Mouse (Mus musculus) G1E-ER4 (cell line): Measurements from ENCODE around the gene Hist1h2aa. TPM values are rescaled to one million over a fixed set of nuclear protein-coding genes. Genes with fewer than 3 reads are reported as not detected.
A peak's percentile ranks its signal among the peaks of the same experiment; 100 is the strongest.

Experiments used
- GATA1 ChIP-seq: IDR thresholded peaks from one replicate; pipeline ENCODE4 v1.8.0; 2012; ENCODE audit warnings: low read length, inconsistent platforms
- polyA plus RNA-seq: library from polyadenylated mRNA; stranded (reverse); fragments of >175 nt; gene quantifications from 2 replicates; pipeline ENCODE4 v1.2.3, GENCODE M21; 2012

Gene Hist1h2aa
- not detected in 2 replicates for polyA plus RNA-seq

- TF ChIP-seq GATA1: no peak
Measured at GRCm38 (mm10) chr13:23934211-23934520, at the start of gene Hist1h2aa. Gene Hist1h2aa (plus strand): TSS chr13:23934462.

DNA sequence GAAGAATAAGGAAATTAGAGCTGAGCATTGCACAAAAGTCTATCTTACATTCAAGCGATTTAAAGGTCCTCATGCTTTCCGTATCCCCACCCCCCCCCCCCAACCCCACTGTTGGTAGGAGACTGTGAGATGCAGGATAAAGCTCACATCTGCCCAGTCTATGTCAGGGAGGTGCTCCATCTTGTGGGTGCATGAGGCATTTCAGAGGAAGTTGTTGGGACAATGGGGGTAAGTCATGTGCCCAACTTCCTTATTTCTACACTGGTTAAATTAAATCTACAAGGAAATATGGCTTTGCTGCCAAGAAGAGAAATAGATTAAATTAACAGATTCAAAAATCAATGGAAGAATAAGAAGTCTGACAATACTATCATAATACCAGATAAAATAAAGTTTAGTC, 48.7 kb upstream of the Hist1h2aa start:
- TF ChIP-seq GATA1: no peak

- no peak for TF ChIP-seq GATA1
Measured at GRCm38 (mm10) chr13:23887026-23887725, 47.1 kb upstream of the Hist1h2aa start.

DNA sequence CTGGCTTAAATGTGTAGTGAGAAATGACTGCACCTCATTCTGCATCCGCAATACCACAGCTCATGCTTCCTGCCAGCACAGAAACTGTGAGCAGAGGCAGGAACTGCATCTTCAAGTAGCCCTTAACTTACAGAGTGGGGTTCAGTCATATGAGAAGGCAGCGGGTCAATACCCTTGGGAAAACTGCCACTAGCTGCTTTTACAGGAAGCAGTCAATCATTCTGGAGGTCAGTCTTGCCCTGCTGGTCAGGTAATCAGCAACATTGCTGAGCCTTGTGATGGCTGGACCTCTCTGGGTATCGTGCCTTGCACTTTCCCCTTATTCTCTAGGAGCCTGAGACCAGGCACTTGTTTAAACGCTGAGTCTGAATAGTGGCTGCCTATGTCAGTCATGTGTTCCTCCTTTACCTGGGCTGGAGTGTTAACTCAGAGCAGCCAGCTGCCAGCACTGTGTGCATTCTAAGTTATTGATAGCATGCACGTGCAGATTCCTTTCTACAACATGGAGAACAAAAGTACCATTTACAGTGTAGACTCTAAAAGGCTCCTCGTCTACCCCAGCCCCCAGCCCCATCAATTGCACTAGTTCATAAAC, 45.2 kb upstream of the Hist1h2aa start:
- no peak for TF ChIP-seq GATA1

DNA sequence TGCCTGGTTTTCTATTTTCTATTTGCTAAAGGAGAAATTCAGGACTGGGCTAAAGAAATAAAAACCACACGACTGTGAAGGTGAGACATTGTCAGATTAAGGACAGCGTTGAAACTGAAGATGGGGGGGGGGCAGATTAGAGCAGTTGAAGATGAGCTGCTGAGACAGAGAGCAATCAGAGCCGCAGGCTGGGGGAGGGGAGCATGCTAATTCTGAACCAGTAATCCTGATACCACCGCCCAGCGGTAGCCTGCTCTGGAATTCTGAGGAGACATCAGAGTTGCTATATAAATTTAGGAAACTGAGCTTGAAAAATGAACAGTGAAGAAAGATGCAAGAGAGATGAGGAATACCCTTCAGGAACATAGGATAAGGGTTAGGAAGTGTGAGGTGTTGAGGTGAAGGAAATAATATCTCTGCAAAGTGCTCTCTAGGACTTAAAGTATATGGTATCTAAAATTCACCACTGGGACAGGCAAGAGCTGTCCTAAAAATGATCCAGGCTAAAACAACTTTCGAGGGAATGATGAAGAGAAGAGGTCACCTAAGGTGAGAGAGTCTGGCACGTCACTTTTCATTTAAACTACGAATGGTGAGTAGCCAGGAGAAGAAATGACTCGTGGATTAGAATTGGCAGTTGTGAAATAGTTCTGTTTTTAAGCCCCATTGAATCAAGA, 41.5 kb upstream of the Hist1h2aa start:
- no peak for TF ChIP-seq GATA1

- TF ChIP-seq GATA1: no peak
Measured at GRCm38 (mm10) chr13:23893269-23893593, 41.0 kb upstream of the Hist1h2aa start.

DNA sequence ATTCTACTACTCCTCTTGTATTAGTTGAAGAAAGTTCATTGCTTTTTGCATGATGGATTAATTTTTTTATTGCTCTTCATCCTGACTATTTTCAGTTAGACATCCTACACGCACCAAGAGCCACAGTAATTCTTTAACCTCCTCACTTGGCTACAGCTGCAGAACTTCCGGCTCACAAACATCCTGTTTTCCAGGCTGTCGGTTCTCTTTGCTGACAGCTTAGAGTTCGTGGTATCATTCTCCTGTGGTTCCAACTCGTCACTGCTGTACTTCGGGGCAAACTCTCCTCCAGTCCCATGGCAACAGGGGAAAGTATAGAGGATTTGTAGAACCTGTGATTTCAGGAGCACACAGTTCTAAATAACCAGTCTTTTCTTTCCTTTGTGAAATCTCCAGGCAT, 36.0 kb upstream of the Hist1h2aa start:
- TF ChIP-seq GATA1: no peak

DNA sequence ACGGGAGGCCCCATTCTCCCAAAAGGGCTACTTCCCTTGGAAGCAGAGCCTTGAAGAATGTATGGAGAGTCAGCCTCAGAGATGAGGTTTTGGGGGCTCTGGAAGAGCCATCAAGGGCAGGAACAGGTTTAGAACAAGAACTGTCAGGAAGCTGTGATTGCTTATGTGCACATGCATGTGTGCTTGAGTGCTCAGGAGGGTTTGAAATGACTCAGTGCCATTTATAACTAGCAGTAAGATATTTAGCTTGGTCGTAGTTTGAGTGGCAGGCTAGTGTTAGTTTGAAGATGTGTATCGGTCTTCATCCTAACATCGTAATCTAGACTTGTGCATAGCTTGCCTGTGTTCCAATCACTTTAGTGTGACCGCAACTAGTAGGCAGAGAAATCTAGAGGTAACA, 27.4 kb upstream of the Hist1h2aa start:
- TF ChIP-seq GATA1: no peak

GRCm38 (mm10) chr13:23910121-23910520, 24.1 kb upstream of the Hist1h2aa start:
- no peak for TF ChIP-seq GATA1

DNA sequence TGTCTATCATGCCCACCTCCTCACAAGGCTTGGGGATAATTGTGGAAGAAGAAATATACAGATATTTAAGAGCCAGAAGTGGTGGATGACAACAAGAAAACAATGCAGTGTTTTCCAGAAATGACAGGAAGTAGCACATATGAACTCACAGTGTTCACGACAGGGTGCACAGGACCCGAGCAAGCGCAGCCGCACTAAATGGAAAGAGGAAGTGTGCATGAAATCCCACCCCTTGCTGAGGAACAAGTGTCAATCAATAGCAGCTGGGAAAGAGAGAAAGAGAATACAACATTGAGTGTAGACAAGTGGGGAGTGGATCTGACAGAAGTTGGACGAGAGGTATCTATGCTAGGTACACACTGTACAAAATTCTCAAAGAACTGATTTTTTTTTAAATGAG, 22.9 kb upstream of the Hist1h2aa start:
- TF ChIP-seq GATA1: no peak

DNA sequence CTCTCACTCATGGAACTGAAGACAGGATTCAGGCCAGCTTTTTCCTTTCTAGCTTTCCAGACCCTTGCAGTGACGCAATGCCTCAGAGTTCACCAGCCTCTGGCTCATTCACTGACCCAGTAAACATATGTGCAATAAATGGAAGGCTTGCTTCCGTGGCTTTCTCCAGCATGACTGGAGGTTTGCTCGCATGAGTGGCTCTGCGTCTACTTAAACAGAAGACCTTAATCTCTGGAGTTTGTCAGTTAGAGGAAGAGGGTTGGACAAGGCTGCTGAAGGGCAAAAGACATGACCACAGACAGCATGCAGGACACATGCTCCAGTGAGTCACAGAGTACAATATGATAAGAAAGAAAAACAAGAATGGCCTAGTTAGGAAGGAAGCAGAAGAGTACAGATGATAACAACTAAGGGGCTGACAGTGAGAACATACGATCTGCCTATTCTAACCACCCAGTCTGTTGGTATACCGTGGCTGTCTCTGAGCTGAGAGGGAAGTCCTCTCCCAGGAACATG, 20.4 kb upstream of the Hist1h2aa start:
- peak; percentile 79 for TF ChIP-seq GATA1

GRCm38 (mm10) chr13:23914376-23915167, 19.7 kb upstream of the Hist1h2aa start, which contains the start of gene Slc17a4:
Gene Slc17a4 (minus strand): TSS chr13:23915009.
- no peak for TF ChIP-seq GATA1

- no peak for TF ChIP-seq GATA1
Measured at GRCm38 (mm10) chr13:23916132-23916531, 18.1 kb upstream of the Hist1h2aa start.

DNA sequence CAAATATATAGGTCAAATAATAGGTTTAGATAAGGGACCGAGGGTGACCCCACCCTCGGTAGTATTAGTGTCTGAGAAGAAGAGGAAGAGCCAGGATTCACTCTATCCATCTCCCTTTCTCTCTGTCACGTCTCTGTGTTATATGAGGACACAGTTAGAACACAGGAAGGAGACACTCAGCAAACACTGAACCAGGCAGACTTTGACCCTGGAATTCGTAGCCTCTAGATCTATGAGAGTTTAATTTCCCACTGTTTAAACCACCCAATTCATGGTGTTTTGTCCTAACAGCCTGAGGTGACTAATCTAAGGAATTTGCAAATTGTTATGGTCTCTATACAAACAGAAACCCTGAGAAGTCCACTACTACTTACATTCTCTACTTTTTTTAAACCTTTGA, 16.6 kb upstream of the Hist1h2aa start:
- TF ChIP-seq GATA1: no peak

DNA sequence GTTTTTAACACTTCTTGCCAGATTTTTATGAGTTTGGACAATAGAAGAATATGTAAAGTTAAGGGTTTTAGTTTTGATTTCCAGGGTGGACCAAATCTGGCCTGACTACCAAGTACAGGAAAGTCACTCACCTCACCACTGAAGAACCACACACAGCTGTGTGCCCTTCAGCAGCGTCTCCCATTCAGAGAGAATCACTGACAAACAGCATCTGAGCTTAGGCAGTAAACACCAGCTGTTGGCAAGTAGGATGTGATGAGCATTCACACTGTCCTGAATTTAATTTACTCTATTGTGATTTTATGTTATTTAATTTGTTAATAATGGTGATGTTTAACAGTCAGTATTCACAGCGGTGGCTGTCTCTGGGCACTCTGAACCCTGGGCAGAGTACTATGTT, 8.5 kb upstream of the Hist1h2aa start:
- TF ChIP-seq GATA1: no peak

GRCm38 (mm10) chr13:23928637-23929036, 5.6 kb upstream of the Hist1h2aa start:
- no peak for TF ChIP-seq GATA1
